Mouse (Mus musculus): ENCODE results near the gene Armc9.

The Armc9 gene

DNA sequence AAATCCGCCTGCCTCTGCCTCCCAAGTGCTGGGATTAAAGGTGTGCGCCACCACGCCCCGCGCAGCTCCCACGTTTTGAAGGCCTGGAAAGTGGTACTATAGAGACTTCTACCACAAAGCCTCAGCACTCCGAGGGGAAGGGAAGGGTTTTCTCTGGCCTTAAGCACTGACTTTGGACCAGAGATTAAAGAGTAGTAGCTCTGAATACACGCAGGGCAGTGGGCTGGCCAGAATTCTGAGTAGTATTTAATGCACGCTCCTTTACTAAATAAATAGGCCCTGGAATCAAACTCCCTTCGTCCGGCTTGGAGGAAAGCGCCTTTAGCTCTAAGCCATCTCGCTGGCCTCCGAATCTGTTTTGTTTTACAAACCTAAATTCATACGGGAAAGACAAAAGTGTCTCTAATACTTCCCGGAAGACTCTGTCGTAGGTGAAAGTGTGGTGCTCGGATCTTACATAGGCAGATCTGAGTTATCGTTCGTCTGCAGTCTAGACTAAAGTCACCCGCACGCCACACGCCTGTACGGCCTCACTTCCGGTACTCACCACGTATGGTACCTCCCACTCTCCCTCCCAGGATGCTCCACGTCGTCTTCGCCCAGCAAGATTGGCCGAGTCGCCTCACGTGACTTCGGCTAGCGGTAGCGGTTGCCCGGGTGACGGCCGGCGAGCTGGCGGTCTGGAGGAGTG lies at the start of gene Armc9:
Gene Armc9, plus strand, starts transcription at position 648 of the 691 bp plus-strand sequence.
- peak; percentile 94 for DNase-seq

GRCm38 (mm10) chr1:86105054-86105453 lies 49.5 kb upstream of the Armc9 start:
- no peak for DNase-seq

DNA sequence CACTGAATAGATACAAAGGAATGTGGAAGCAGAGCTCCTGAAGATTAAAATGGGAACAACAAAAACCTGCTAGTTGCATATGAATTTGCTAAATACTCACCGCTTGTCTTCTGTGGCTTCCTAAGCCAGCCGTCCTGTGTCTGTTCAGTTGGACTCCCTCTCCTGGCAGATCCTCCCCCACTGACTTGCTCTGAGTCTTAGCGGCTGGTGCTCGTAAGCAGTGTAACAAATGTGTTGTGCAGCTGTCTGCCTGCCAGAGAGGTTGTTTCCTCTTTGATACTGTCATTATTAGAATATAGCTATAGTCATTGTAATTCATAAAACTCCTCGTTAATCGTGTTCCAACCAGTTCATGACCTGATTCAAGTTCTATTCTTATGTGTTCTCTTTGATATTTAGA lies 42.8 kb upstream of the Armc9 start, which contains the start of gene Htr2b:
Gene Htr2b, minus strand, starts transcription at position 192 of the 400 bp plus-strand sequence.
- no peak for DNase-seq

GRCm38 (mm10) chr1:86114141-86114540 lies 40.4 kb upstream of the Armc9 start:
- DNase-seq: no peak

GRCm38 (mm10) chr1:86119549-86119948 lies 35.0 kb upstream of the Armc9 start:
- DNase-seq: no peak

- no peak for DNase-seq
Measured at GRCm38 (mm10) chr1:86126036-86126435, 28.5 kb upstream of the Armc9 start.

DNA sequence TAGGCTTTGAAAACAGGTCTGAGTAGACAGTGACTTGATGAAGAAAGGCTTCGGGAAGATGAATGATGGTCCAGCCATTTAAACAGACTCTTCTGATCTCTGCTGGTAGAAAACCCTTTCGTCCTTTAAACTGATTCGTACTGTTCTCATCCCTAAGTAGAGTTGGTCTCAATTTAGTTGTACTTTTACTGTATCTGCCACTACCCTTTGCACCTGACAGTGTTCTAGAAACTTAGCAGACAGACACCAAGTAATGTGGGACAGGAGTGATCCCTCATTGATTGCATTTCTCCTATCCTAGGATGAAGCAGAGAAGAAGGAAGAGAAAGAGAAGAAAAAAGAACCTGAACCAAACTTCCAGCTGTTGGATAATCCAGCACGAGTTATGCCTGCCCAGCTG lies 21.2 kb upstream of the Armc9 start, which contains the start of gene Gm21972:
Gene Gm21972, plus strand, starts transcription at position 301 of the 400 bp plus-strand sequence.
- DNase-seq: no peak

GRCm38 (mm10) chr1:86135315-86135714 lies 19.3 kb upstream of the Armc9 start:
- DNase-seq: no peak

- DNase-seq: no peak
Measured at GRCm38 (mm10) chr1:86141081-86141480, 13.5 kb upstream of the Armc9 start.

GRCm38 (mm10) chr1:86143165-86143564 lies 11.4 kb upstream of the Armc9 start:
- DNase-seq: no peak

DNA sequence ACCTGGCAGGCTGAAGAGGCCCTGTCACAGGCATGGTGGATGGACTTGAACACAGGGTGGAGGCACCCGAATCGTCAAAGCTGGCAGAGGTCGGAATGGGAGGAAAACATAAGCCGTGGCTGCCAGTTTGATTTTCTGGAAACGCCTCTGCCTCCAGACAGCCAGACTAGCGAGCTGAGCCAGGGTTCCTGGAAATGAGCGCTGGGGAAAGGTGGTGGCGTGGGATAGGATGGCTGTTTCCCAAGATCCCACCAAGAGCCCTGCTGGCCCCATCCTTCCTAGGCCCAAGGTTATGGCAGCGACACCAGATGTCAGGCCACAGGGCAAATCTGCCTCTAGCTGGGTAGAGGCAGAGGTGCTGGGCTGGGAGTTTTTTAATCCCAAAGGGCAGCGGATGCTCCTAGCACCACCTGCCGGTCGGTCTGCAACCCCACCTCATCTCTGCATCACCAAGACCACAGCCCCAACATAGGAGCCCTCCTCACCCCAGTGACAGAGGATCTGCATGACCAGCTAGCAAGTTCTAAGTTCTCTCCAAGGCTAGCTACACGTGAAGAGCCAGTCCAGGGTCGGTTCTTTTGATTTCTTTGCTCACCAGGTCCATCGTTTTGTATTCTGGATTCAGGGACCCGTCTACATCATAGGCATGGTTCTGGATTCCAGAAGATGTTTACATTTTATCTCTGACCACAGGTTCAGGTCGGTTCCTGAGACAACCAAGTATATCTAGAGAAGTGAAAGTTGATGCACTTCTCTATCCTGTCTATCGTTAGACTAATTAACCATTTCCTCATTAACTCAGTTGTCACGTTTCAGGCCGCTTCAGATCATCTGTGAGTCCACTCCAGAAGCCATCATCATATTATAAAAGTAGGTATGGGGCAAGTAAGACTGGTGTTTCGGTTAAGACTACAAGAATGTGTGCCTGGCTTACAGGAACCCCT lies 10.3 kb upstream of the Armc9 start:
- peak; percentile 23 for DNase-seq

- no peak for DNase-seq
Measured at GRCm38 (mm10) chr1:86146293-86146692, 8.3 kb upstream of the Armc9 start.

- no peak for DNase-seq
Measured at GRCm38 (mm10) chr1:86147557-86147956, 7.0 kb upstream of the Armc9 start.

DNA sequence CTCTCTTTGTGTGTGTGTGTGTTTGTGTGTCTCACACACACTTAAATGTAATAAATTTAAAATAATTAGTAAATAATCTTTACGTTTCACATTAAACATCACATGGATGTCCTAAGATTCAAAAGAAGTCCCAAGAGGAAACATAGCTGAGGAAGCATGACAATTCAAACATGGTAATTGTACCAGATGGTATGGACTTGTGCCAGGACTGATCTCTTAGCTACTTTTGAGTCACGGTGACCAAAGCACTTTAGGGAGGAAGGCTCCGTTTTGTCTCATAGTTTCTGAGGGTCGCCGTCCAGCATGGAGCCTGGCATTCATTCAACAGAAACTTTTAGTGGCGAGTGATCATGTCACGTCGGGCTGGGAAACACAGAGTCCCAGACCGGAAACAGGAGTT lies 6.4 kb upstream of the Armc9 start:
- DNase-seq: no peak

GRCm38 (mm10) chr1:86150929-86151328 lies 3.7 kb upstream of the Armc9 start:
- no peak for DNase-seq

DNA sequence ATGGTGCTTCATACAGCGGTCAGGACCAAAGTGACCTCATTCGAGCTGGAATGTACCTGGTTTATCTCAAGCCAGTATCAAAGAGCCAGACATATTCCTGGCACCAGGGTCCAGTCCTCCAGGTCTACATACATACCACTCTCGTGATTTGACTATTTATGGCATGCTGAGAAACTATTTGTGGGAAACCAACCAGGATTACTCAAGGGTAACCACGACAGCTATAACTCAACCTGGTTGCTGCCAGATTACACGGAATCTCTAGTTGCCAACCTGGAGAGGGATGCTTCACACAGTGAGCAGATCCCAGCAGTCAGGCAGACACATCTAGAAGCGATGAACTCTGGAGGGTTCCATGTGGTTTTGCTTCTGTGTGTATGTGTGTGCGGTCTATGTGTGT lies 3.2 kb upstream of the Armc9 start:
- DNase-seq: no peak

DNA sequence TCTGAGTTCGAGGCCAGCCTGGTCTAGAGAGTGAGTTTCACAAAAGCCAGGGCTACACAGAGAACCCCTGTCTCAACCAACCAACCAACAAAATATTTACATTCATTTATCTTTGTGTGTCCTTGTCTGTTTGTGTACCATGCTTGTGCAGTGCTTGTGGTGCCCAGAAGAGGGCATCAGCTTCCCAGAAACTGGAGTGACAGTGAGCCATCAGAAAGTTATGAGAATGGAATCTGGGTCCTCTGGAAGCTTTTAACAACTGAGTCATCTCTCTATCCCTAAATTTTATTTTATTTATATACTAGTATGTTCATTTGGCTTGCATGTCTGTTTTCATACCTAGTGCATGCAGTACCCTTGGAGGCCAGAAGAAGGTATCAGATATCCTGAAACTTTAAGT lies 2.0 kb upstream of the Armc9 start:
- DNase-seq: peak; percentile 47

- DNase-seq: no peak
Measured at GRCm38 (mm10) chr1:86154824-86155164, 214 bp downstream of the Armc9 start.

GRCm38 (mm10) chr1:86156075-86156474 lies 1.5 kb downstream of the Armc9 start:
- DNase-seq: no peak

- no peak for DNase-seq
Measured at GRCm38 (mm10) chr1:86156595-86156994, 2.0 kb downstream of the Armc9 start.

DNA sequence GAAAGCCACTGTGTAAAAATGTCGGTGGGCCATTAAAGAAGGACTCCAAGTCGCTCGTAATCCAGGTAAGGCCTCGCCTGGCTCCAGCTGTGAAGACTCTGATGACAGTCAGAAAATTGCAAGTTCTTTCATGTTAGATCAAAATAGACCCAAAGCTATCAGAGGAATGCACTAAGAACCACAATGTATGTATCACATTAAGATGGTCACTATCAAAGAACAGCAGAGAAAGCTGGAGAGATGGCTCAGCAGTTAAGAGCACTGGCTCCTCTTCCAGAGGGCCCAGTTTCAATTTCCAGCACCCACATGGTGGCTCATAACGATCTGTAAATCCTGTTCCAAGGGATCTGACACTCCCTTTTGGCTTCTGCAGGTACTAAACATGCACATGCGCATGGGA lies 5.5 kb downstream of the Armc9 start:
- no peak for DNase-seq

GRCm38 (mm10) chr1:86160479-86160878 lies 5.9 kb downstream of the Armc9 start:
- no peak for DNase-seq

DNA sequence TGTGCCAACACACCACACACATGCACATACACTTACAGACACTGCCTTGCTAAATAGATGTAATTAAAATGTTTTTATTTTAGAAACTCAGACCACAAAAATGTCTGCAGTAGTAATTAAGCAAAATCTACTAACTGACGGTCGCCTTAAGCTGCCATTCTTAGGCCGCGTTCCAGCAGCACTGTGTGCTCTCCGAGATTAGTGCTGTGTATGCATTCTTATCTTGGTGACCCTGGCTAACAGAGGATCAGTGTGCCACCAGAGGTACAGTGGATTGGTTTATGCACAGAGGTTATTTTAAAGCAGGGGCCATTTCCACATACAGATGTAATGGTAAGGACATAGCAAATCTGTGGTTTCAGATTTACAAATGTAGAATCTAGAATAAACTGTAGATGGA lies 6.5 kb downstream of the Armc9 start:
- DNase-seq: no peak

DNA sequence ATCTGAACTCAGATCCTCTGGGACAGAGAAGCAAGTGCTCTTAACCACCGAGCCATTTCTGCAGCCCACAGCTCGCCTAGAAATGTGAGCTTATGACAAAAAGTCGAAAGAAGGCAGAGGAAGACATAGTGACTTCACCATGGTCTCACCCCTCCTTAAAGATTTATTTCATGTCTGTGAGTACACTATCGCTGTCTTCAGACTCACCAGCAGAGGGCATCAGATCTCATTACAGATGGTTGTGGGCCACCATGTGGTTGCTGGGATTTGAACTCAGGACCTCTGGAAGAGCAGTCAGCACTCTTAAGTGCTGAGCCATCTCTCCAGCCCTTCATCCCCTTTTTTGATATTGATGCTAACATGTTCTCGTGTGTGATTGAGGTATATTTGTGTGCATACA lies 20.0 kb downstream of the Armc9 start:
- DNase-seq: no peak
